Comparison of ENCODE assay signal across 19 mouse cellular contexts in genomic region chr5:80706645-80707056, GRCm38 (mm10).
DNase-seq lines count a peak whose midpoint lies in the region; ATAC-seq lines count a peak whose summit lies in the region.
"Had no signal": no experiment of that assay in that cellular context is flagged by ENCODE, and none has a peak within 500 bp of the region (broad histone marks: within the 10 kb centered on the region; RNA-seq: fewer than 3 reads in every experiment).

No protein-coding gene starts in this region.

- no peak; the same call in 1 of the 2 replicates for ATAC-seq in heart, embryonic 11.5 days (replicated peaks; ENCODE audit: insufficient number of reproducible peaks, low FRiP score, low TSS enrichment)
- ATAC-seq: forebrain, embryonic 15.5 days; liver, embryonic 12.5 days; lung, postnatal 0 days had no signal

- no peaks in the 10 kb centered on the region for H3K9me3 ChIP-seq in heart, embryonic 11.5 days (replicated peaks; ENCODE audit: control insufficient read depth, low read length)
- H3K9me3 ChIP-seq: forebrain, embryonic 15.5 days; limb, embryonic 10.5 days; liver, embryonic 12.5 days; megakaryocyte, embryonic 14.5 days had no signal

- no peak overlapping the region for H3K4me3 ChIP-seq in heart, embryonic 11.5 days (ENCODE audit: low read depth, low read length)
- H3K4me3 ChIP-seq: forebrain, embryonic 15.5 days; limb, embryonic 10.5 days; liver, embryonic 12.5 days; megakaryocyte, embryonic 14.5 days had no signal

- no peak overlapping the region for H3K27ac ChIP-seq in heart, embryonic 11.5 days (ENCODE audit: low read depth, low read length)
- H3K27ac ChIP-seq: forebrain, embryonic 15.5 days; hindbrain, embryonic 14.5 days; limb, embryonic 10.5 days; liver, embryonic 12.5 days had no signal

- H3K27me3 ChIP-seq in heart, embryonic 11.5 days (ENCODE audit: control insufficient read depth, insufficient read depth, low read length), result no peaks in the 10 kb centered on the region
- H3K27me3 ChIP-seq: forebrain, embryonic 15.5 days; liver, embryonic 12.5 days; megakaryocyte, embryonic 14.5 days had no signal

- peak overlapping the region; percentile 31 for H3K4me2 ChIP-seq in heart, embryonic 11.5 days
- H3K4me2 ChIP-seq: forebrain, embryonic 15.5 days; hindbrain, embryonic 14.5 days; liver, embryonic 12.5 days had no signal

- intact Hi-C loops in heart, postnatal 36 days (cut with DNase I), result no loop called here
- intact Hi-C loops in left cerebral cortex, postnatal 4 days (cut with DNase I), result no loop called here

- no peak overlapping the region for H3K9ac ChIP-seq in heart, embryonic 11.5 days (ENCODE audit: low read depth, low read length)
- H3K9ac ChIP-seq: forebrain, embryonic 15.5 days; hindbrain, embryonic 14.5 days; liver, embryonic 12.5 days had no signal

- no peaks in the 10 kb centered on the region for H3K4me1 ChIP-seq in heart, embryonic 11.5 days (ENCODE audit: control insufficient read depth, insufficient read depth, low read length)
- H3K4me1 ChIP-seq: forebrain, embryonic 15.5 days; limb, embryonic 10.5 days; liver, embryonic 12.5 days; megakaryocyte, embryonic 14.5 days had no signal

- H3K36me3 ChIP-seq in heart, embryonic 11.5 days (ENCODE audit: control insufficient read depth, insufficient read depth, low read length), result no peaks in the 10 kb centered on the region
- H3K36me3 ChIP-seq: forebrain, embryonic 15.5 days; limb, embryonic 10.5 days; liver, embryonic 12.5 days had no signal

- 46% methylated on average over 8 of the region's 8 CpGs for whole genome bisulfite sequencing in heart, embryonic 11.5 days (ENCODE audit: insufficient replicate concordance)

- peak; percentile 31 for DNase-seq in 416B (ENCODE audit: low read depth)
- DNase-seq in R1 (ENCODE audit: low read depth, low spot score), result peak; percentile 3
- DNase-seq in heart, postnatal 36 days, result peak; percentile 8 to 33
- DNase-seq in left cerebral cortex, postnatal 4 days, result no peak
- DNase-seq in adrenal gland, adult 8-10 months, result no peak
- DNase-seq in cerebellum, postnatal 36 days, result no peak
- DNase-seq: adrenal gland, postnatal 14 days; cerebellum, adult 8-10 months; embryo, embryonic 11 days; kidney, adult 18-20 months; kidney, postnatal 36 days; thymus, adult 2 months had no signal

Comparison
In these comparisons a context has a peak if more than half of its experiments do, and no peak if none do; other contexts are left out.
1. DNase-seq: peak in 416B (single experiment), R1 (single experiment) and heart, postnatal 36 days (2 of 2); none in left cerebral cortex, postnatal 4 days (single experiment), adrenal gland, adult 8-10 months (single experiment) and cerebellum, postnatal 36 days (0 of 2).